Mouse (Mus musculus) ES-Bruce4 (cell line): ENCODE data around the gene Tmed6. TPM values are rescaled to one million over a fixed set of nuclear protein-coding genes. Genes with fewer than 3 reads are reported as not detected.

Experiments used
- H3K27ac ChIP-seq: 2 replicates; pipeline ENCODE4 v1.5.1; 2012; ENCODE audit warnings: low read length, inconsistent platforms; ENCODE audit not compliant: insufficient read depth
- H3K27me3 ChIP-seq: 2 replicates; pipeline ENCODE4 v1.6.1; 2012; ENCODE audit warnings: mild to moderate bottlenecking, low read length, inconsistent platforms; ENCODE audit not compliant: control insufficient read depth, poor library complexity, insufficient read depth, severe bottlenecking
- H3K36me3 ChIP-seq: 2 replicates; pipeline ENCODE4 v1.6.1; 2012; ENCODE audit warnings: inconsistent platforms, mild to moderate bottlenecking, low read length, moderate library complexity; ENCODE audit not compliant: control insufficient read depth, poor library complexity, insufficient read depth, severe bottlenecking
- H3K4me1 ChIP-seq: one replicate; pipeline ENCODE4 v1.8.1; 2011; ENCODE audit warnings: low read length; ENCODE audit not compliant: control insufficient read depth, insufficient read depth
- H3K4me3 ChIP-seq: 2 replicates; pipeline ENCODE4 v1.5.1; 2011; ENCODE audit warnings: low read depth, mild to moderate bottlenecking, low read length
- H3K9ac ChIP-seq: 2 replicates; pipeline ENCODE4 v1.6.1; 2012; ENCODE audit warnings: low read depth, mild to moderate bottlenecking, inconsistent platforms; ENCODE audit not compliant: poor library complexity, severe bottlenecking
- H3K9me3 ChIP-seq: replicated peaks from 2 replicates; pipeline ENCODE4 v1.6.1; 2012; ENCODE audit warnings: mild to moderate bottlenecking, low read length, inconsistent platforms; ENCODE audit not compliant: control insufficient read depth, poor library complexity, insufficient read depth, severe bottlenecking
- CTCF ChIP-seq: IDR thresholded peaks from one replicate; pipeline ENCODE4 v1.8.1; 2011; ENCODE audit warnings: low read depth, low read length
- EP300 ChIP-seq: IDR thresholded peaks from 2 replicates; pipeline ENCODE4 v1.6.1; 2011; ENCODE audit warnings: low read depth, low read length; ENCODE audit not compliant: insufficient read depth
- POLR2A ChIP-seq: IDR thresholded peaks from one replicate; pipeline ENCODE4 v1.8.1; 2011; ENCODE audit warnings: low read length; ENCODE audit not compliant: insufficient read depth
- polyA plus RNA-seq: library from polyadenylated mRNA; stranded (reverse); fragments of >200 nt; gene quantifications from 2 replicates; pipeline ENCODE4 v1.2.4, GENCODE M21; 2011; ENCODE audit warnings: low read depth; ENCODE audit not compliant: missing spikeins, insufficient read depth, insufficient read length

The Tmed6 gene
- polyA plus RNA-seq, 1 experiment: not detected

DNA sequence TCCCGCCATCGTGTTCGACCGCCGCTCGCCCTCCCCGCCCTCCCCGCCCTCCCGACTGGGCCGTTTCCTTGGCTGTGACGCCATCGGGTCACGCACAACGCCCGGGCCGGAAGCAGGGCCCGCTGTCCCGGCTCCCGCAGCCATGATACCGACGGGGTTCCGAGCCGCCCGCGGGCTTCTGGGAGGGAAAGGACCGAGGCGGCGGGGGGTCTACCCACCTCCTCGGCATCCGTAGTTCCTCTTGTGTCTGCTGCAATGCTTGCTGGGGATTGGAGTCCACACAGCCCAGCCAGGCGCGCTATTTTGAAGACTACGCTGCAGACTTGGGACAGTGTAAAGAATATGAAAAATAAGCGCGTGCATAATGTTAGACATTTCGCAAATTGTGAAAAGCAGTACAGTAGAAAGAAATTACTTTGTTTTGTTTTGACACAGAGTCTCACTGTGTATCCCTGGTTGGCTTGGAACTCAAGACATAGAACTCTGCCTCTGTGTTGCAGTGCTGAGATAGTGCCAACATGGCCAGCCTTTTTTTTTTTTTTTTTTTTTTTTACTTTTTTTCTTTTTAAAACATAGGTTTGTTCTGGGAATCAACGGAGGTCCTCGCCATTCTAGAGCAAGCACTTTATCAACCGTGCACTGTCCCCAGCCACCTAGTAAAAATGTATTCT is 31.1 kb upstream of the Tmed6 start, which contains the start of gene Terf2:
TSS of gene Terf2 (minus strand) at position 182 of the 671 bp plus-strand sequence.
- peak within 1 kb of the TSS; percentile 99 for H3K9ac ChIP-seq
- H3K4me1 ChIP-seq: no peaks in the 10 kb centered on the region
- H3K27ac ChIP-seq: peak within 1 kb of the TSS; percentile 70
- peak within 1 kb of the TSS; percentile 96 for H3K4me3 ChIP-seq
- peaks cover 26% of the 10 kb centered on the region for H3K36me3 ChIP-seq
- TF ChIP-seq POLR2A (no peak), EP300 (no peak), CTCF (no peak)
- H3K27me3 ChIP-seq: no peaks in the 10 kb centered on the region
- no peaks in the 10 kb centered on the region for H3K9me3 ChIP-seq

DNA sequence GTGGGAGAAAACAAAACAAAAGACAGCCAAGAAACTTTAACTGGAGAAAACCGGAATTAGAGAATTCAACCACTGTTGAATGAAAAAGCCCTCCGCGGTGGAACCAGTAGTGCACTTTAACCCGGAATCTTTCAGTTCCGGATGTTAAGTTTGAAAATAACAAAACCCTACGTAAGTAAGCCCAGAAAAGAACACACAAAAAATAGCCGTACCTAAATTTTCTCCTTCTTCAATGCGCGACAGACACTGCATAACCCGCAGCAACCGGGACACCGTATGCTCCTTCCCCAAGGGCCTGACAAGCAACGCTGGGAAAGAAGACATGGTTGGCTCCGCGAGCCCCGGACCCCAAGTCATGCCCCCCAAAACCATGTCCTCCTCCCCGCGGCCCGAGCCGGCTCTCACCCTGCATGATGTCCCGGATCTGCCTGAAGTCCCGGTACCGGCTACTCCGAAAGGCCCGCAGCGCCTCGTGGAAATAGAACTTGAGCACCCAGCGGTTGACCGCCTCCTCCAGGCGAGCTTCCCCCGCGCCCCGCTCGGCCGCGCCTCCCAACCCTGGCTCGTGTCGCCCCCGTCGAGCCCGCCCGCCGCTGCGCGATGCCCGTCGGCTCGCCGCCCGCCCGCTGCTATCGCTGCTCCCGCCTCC is 30.4 kb upstream of the Tmed6 start:
- H3K4me1 ChIP-seq: no peaks in the 10 kb centered on the region
- H3K27me3 ChIP-seq: no peaks in the 10 kb centered on the region
- H3K9me3 ChIP-seq: no peaks in the 10 kb centered on the region
- peak overlapping the region; percentile 99 for H3K9ac ChIP-seq
- H3K27ac ChIP-seq: peak overlapping the region; percentile 70
- H3K4me3 ChIP-seq: peak overlapping the region; percentile 96
- peaks cover 28% of the 10 kb centered on the region for H3K36me3 ChIP-seq
- TF ChIP-seq CTCF: no peak
- TF ChIP-seq EP300: no peak
- TF ChIP-seq POLR2A: no peak

DNA sequence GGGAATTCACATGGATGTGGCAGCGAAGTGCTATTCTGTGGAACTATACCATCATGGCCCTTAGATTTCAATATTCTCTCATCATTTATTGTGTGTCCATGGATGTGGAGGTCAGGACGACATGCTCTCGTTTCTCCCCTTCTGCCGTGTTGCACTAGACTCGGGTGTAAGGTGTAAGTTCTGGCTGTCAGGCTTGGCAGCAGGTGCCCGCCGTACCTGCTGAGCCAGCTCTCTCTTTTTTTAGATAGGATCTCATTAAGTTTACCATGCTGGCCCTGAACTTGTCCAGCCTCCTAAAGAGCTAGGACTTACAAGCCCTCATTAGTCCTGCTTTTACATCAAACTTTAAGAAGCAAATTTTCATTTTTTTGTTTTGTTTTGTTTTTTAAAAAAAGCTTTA is 25.1 kb upstream of the Tmed6 start:
- Histone ChIP-seq H3K36me3 (peaks cover 40% of the 10 kb centered on the region), H3K4me3 (no peak overlapping the region), H3K27ac (no peak overlapping the region), H3K27me3 (no peaks in the 10 kb centered on the region), H3K9ac (no peak overlapping the region), H3K9me3 (no peaks in the 10 kb centered on the region), H3K4me1 (no peaks in the 10 kb centered on the region)
- TF ChIP-seq CTCF: no peak
- no peak for TF ChIP-seq EP300

DNA sequence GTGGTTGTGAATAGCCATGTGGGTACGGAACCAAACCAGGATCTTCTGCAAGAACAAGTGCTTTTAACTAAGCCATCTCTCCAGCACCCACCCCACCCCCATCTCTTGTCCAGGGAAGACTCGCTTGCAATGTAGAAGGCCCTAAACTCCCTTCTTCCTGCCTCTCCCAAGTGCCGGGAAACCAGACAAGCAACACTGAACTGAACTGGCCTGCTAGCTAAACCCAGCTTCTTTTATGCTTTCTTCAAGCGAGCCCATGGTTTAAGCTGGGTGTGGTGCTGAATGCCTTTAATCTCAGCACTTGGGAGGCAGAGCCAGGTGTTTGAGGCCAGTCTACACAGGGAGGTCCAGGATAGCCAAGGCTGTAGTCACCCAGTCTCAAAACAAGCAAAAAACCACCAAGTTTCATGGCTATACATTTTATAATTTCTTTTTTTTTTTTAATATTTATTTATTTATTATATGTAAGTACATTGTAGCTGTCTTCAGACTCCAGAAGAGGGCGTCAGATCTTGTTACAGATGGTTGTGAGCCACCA is 23.2 kb upstream of the Tmed6 start:
- H3K36me3 ChIP-seq: peaks cover 32% of the 10 kb centered on the region
- no peak overlapping the region for H3K4me3 ChIP-seq
- H3K9ac ChIP-seq: no peak overlapping the region
- no peaks in the 10 kb centered on the region for H3K27me3 ChIP-seq
- H3K4me1 ChIP-seq: no peaks in the 10 kb centered on the region
- H3K9me3 ChIP-seq: no peaks in the 10 kb centered on the region
- no peak overlapping the region for H3K27ac ChIP-seq
- TF ChIP-seq POLR2A (no peak), EP300 (no peak), CTCF (no peak)

DNA sequence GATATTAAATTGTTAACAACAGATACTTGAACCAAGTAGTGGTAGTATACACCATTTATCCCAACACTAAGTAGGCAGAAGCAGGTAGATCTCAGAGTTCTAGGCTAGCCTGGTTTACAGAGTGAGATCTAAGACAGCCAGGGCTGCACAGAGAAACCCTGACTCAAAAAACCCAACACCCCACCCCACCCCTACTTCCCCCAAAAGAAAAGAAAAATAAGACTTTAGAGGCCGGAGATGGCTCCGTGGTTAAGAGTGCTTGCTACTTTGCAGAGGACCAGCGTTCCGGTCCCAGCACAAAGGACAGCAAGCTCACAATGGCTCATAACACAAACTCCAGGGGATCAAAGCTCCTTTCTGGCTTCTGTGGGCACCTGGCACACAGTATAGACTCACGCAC is 20.6 kb upstream of the Tmed6 start:
- Histone ChIP-seq H3K27ac (no peak overlapping the region), H3K9ac (no peak overlapping the region), H3K4me3 (no peak overlapping the region), H3K27me3 (no peaks in the 10 kb centered on the region), H3K4me1 (no peaks in the 10 kb centered on the region), H3K36me3 (peaks cover 35% of the 10 kb centered on the region), H3K9me3 (no peaks in the 10 kb centered on the region)
- TF ChIP-seq EP300: no peak
- TF ChIP-seq POLR2A: no peak
- no peak for TF ChIP-seq CTCF

DNA sequence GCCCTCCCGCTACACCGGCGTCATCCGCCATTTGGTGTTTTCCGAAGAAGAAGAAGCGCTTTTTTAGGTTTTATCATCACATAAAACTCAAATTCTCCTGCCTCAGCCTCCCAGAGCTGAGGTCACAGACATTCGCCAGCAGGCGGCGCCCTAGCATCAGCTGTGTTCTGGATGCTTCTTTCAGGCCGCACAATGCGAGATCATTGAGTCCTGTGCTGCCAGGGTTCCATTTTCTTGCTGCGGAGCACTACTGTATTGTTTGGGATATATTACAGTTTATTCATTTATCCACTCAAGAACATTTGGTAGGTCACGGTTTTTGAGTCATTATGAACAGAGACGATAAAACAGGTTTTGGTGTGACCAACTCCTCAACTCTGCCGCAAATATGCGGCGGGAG is 19.9 kb upstream of the Tmed6 start:
- H3K36me3 ChIP-seq: peaks cover 33% of the 10 kb centered on the region
- TF ChIP-seq CTCF (peak; percentile 90), POLR2A (no peak)
- H3K9me3 ChIP-seq: no peaks in the 10 kb centered on the region
- no peaks in the 10 kb centered on the region for H3K4me1 ChIP-seq
- no peaks in the 10 kb centered on the region for H3K27me3 ChIP-seq
- no peak overlapping the region for H3K27ac ChIP-seq
- H3K9ac ChIP-seq: no peak overlapping the region
- H3K4me3 ChIP-seq: no peak overlapping the region
